Mouse (Mus musculus) intestine, embryonic 14.5 days (tissue): ENCODE results near the gene 4930452B06Rik. TPM values are rescaled to one million over a fixed set of nuclear protein-coding genes. Genes with fewer than 3 reads are reported as not detected.

Experiments used
- ATAC-seq: fragments of 200-750 bp; cut with Nextera tagmentation; replicated peaks from 2 replicates; pipeline ENCODE4 v1.8.0; 2017; ENCODE audit warnings: low read depth, moderate number of reproducible peaks, moderate TSS enrichment, moderate library complexity; ENCODE audit not compliant: low FRiP score, low TSS enrichment
- DNase-seq: peaks from one replicate; pipeline ENCODE4 v3.0.0-alpha.2; 2018; ENCODE audit warnings: low spot score
- H3K27ac ChIP-seq: fragments of 300-500 bp; sonication (generic); 2 replicates; pipeline ENCODE4 v1.5.1; 2014; ENCODE audit warnings: low read depth, mild to moderate bottlenecking, control low read depth
- H3K27me3 ChIP-seq: fragments of 300-500 bp; sonication (generic); replicated peaks from 2 replicates; pipeline ENCODE4 v1.6.1; 2014; ENCODE audit warnings: low read length, control low read depth; ENCODE audit not compliant: control insufficient read depth, insufficient read depth
- H3K36me3 ChIP-seq: fragments of 300-500 bp; sonication (generic); 2 replicates; pipeline ENCODE4 v1.6.1; 2014; ENCODE audit warnings: low read length, control low read depth; ENCODE audit not compliant: control insufficient read depth, insufficient read depth
- H3K4me1 ChIP-seq: fragments of 300-500 bp; sonication (generic); replicated peaks from 2 replicates; pipeline ENCODE4 v1.6.1; 2014; ENCODE audit warnings: low read length, control low read depth, mixed read lengths; ENCODE audit not compliant: control insufficient read depth, insufficient read depth
- H3K4me2 ChIP-seq: fragments of 300-500 bp; sonication (generic); 2 replicates; pipeline ENCODE4 v1.6.1; 2014; ENCODE audit warnings: low read length
- H3K4me3 ChIP-seq: fragments of 300-500 bp; sonication (generic); 2 replicates; pipeline ENCODE4 v1.5.1; 2014; ENCODE audit warnings: low read depth, low read length, control low read depth, mixed read lengths
- H3K9ac ChIP-seq: fragments of 300-500 bp; sonication (generic); 2 replicates; pipeline ENCODE4 v1.6.1; 2014; ENCODE audit warnings: mild to moderate bottlenecking, low read length
- H3K9me3 ChIP-seq: fragments of 300-500 bp; sonication (generic); 2 replicates; pipeline ENCODE4 v1.6.1; 2016; ENCODE audit warnings: low read length, control low read depth; ENCODE audit not compliant: control insufficient read depth
- WGBS: fragments of 180-500 bp; shearing (Covaris S2); extraction: QIAGEN DNeasy Blood & Tissue Kit; methylation state at CpG from one replicate; pipeline ENCODE4 v1.1.7; 2014; 5-methylcytosine and 5-hydroxymethylcytosine counted together
- polyA plus RNA-seq: library from polyadenylated mRNA; unstranded; fragments of >200 nt; fragmentation: Nextera tagmentation; extraction: Ambion mirVana; gene quantifications from 2 replicates; pipeline ENCODE4 v1.2.1, GENCODE M21; 2014

Gene 4930452B06Rik
- polyA plus RNA-seq, 1 experiment from 2014 or later = 9.4 TPM

- no peaks in the 10 kb centered on the region for H3K27me3 ChIP-seq
- ATAC-seq = no peak
- DNase-seq = no peak
- H3K36me3 ChIP-seq = no peaks in the 10 kb centered on the region
- H3K4me3 ChIP-seq = no peak overlapping the region
- H3K27ac ChIP-seq = no peak overlapping the region
- H3K4me2 ChIP-seq = no peak overlapping the region
- no peaks in the 10 kb centered on the region for H3K9me3 ChIP-seq
- H3K9ac ChIP-seq = no peak overlapping the region
- H3K4me1 ChIP-seq = no peaks in the 10 kb centered on the region
- 84% methylated on average over 10 of the region's 10 CpGs for WGBS
Observed at GRCm38 (mm10) chr14:8510288-8510959, 155.6 kb downstream of the 4930452B06Rik start.

GRCm38 (mm10) chr14:8508669-8509068 is 157.4 kb downstream of the 4930452B06Rik start:
- Histone ChIP-seq H3K9me3 (no peaks in the 10 kb centered on the region), H3K4me2 (no peak overlapping the region), H3K9ac (no peak overlapping the region), H3K36me3 (no peaks in the 10 kb centered on the region), H3K27me3 (no peaks in the 10 kb centered on the region), H3K27ac (no peak overlapping the region), H3K4me1 (no peaks in the 10 kb centered on the region), H3K4me3 (no peak overlapping the region)
- DNase-seq (no peak), ATAC-seq (no peak)

- no peaks in the 10 kb centered on the region for H3K9me3 ChIP-seq
- WGBS = 90% methylated on average over 2 of the region's 2 CpGs
Observed at GRCm38 (mm10) chr14:8504206-8504605, 161.8 kb downstream of the 4930452B06Rik start.

GRCm38 (mm10) chr14:8503345-8503744 is 162.7 kb downstream of the 4930452B06Rik start:
- Histone ChIP-seq H3K27ac (no peak overlapping the region), H3K4me1 (no peaks in the 10 kb centered on the region), H3K27me3 (no peaks in the 10 kb centered on the region), H3K9me3 (no peaks in the 10 kb centered on the region), H3K36me3 (no peaks in the 10 kb centered on the region), H3K4me2 (no peak overlapping the region), H3K4me3 (no peak overlapping the region), H3K9ac (no peak overlapping the region)
- ATAC-seq (no peak), DNase-seq (no peak)
- 100% methylated on average over 3 of the region's 3 CpGs for WGBS

More at GRCm38 (mm10) chr14:8504206-8504605, 161.8 kb downstream of the 4930452B06Rik start:
- H3K4me3 ChIP-seq = no peak overlapping the region
- H3K27me3 ChIP-seq = no peaks in the 10 kb centered on the region
- H3K27ac ChIP-seq = no peak overlapping the region
- no peaks in the 10 kb centered on the region for H3K4me1 ChIP-seq
- H3K36me3 ChIP-seq = no peaks in the 10 kb centered on the region
- no peak overlapping the region for H3K4me2 ChIP-seq
- no peak overlapping the region for H3K9ac ChIP-seq
- DNase-seq = no peak
- no peak for ATAC-seq

GRCm38 (mm10) chr14:8502496-8502895 is 163.5 kb downstream of the 4930452B06Rik start:
- no peaks in the 10 kb centered on the region for H3K27me3 ChIP-seq
- 91% methylated on average over 5 of the region's 5 CpGs for WGBS
- ATAC-seq = no peak
- no peak overlapping the region for H3K4me3 ChIP-seq
- no peak overlapping the region for H3K27ac ChIP-seq
- no peaks in the 10 kb centered on the region for H3K36me3 ChIP-seq
- no peaks in the 10 kb centered on the region for H3K4me1 ChIP-seq
- H3K9me3 ChIP-seq = no peaks in the 10 kb centered on the region
- H3K4me2 ChIP-seq = no peak overlapping the region
- DNase-seq = no peak
- H3K9ac ChIP-seq = no peak overlapping the region

GRCm38 (mm10) chr14:8495691-8496090 is 170.3 kb downstream of the 4930452B06Rik start:
- Histone ChIP-seq H3K4me2 (no peak overlapping the region), H3K36me3 (no peaks in the 10 kb centered on the region), H3K4me3 (no peak overlapping the region), H3K27me3 (no peaks in the 10 kb centered on the region), H3K9me3 (no peaks in the 10 kb centered on the region), H3K4me1 (no peaks in the 10 kb centered on the region), H3K9ac (no peak overlapping the region), H3K27ac (no peak overlapping the region)
- no peak for ATAC-seq
- no peak for DNase-seq
- WGBS = 88% methylated on average over 2 of the region's 2 CpGs

GRCm38 (mm10) chr14:8494952-8495351 is 171.1 kb downstream of the 4930452B06Rik start:
- H3K27me3 ChIP-seq = no peaks in the 10 kb centered on the region
- ATAC-seq (no peak), DNase-seq (no peak)
- 45% methylated on average over 4 of the region's 4 CpGs for WGBS
- H3K9me3 ChIP-seq = no peaks in the 10 kb centered on the region
- no peaks in the 10 kb centered on the region for H3K36me3 ChIP-seq
- no peak overlapping the region for H3K4me2 ChIP-seq
- H3K9ac ChIP-seq = no peak overlapping the region
- H3K4me3 ChIP-seq = no peak overlapping the region
- no peaks in the 10 kb centered on the region for H3K4me1 ChIP-seq
- no peak overlapping the region for H3K27ac ChIP-seq

- no peak for DNase-seq
- H3K9me3 ChIP-seq = no peaks in the 10 kb centered on the region
- no peak for ATAC-seq
- H3K4me3 ChIP-seq = no peak overlapping the region
- H3K27ac ChIP-seq = no peak overlapping the region
- no peaks in the 10 kb centered on the region for H3K36me3 ChIP-seq
- H3K4me2 ChIP-seq = no peak overlapping the region
- no peak overlapping the region for H3K9ac ChIP-seq
- WGBS = 62% methylated on average over 1 of the region's 1 CpGs
- H3K4me1 ChIP-seq = no peaks in the 10 kb centered on the region
- no peaks in the 10 kb centered on the region for H3K27me3 ChIP-seq
Observed at GRCm38 (mm10) chr14:8494260-8494659, 171.8 kb downstream of the 4930452B06Rik start.

GRCm38 (mm10) chr14:8478098-8478497 is 187.9 kb downstream of the 4930452B06Rik start:
- ATAC-seq (no peak), DNase-seq (no peak)
- Histone ChIP-seq H3K9ac (no peak overlapping the region), H3K4me3 (no peak overlapping the region), H3K9me3 (peaks cover 4% of the 10 kb centered on the region; the same call in 1 of the 2 replicates), H3K36me3 (no peaks in the 10 kb centered on the region), H3K4me2 (no peak overlapping the region), H3K27me3 (no peaks in the 10 kb centered on the region), H3K27ac (no peak overlapping the region), H3K4me1 (no peaks in the 10 kb centered on the region)
- 73% methylated on average over 5 of the region's 5 CpGs for WGBS
